Mouse (Mus musculus): ENCODE results near the gene Frmd4b. TPM values are rescaled to one million over a fixed set of nuclear protein-coding genes. Genes with fewer than 3 reads are reported as not detected.

The Frmd4b gene
- polyA plus RNA-seq, 1 experiment from 2014 or later, result 14.0 TPM

DNA sequence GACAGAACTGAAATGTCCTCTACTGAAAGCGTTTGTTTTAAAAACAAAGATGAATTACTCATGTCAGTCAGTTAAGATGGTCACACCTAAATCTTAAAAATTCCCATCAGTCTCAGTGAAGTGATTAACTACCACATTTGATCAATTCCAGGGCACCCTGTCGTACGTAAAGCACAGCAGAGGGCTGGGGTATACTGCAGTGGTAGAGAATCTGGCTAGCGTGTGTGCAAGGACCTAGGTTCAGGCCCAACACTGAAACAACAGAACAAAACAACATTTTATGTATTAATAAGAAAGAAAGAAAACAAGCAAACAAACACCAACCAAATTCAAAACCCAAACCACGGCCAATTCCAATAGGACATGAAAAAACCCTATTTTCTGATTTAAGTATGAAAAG lies 331.0 kb downstream of the Frmd4b start:
- H3K4me3 ChIP-seq (replicated peaks; ENCODE audit: low read depth, low read length), result no peak overlapping the region
- no peak overlapping the region for H3K9ac ChIP-seq (ENCODE audit: low read depth, low read length)
- no peak overlapping the region for H3K27ac ChIP-seq
- H3K4me1 ChIP-seq (replicated peaks; ENCODE audit: insufficient read depth, low read length), result no peaks in the 10 kb centered on the region
- H3K36me3 ChIP-seq (ENCODE audit: insufficient read depth, low read length), result peaks cover 13% of the 10 kb centered on the region
- ATAC-seq (replicated peaks; ENCODE audit: low FRiP score, low read depth), result no peak
- no peak for DNase-seq (ENCODE audit: low spot score)
- no peak for TF ChIP-seq CTCF (IDR thresholded peaks at IDR 0.05; ENCODE audit: low read depth)
- no peak overlapping the region for H3K4me2 ChIP-seq (ENCODE audit: low read length)
- 92% methylated on average over 5 of the region's 5 CpGs for WGBS
- no peaks in the 10 kb centered on the region for H3K9me3 ChIP-seq (replicated peaks; ENCODE audit: low read length)
- H3K27me3 ChIP-seq (ENCODE audit: insufficient read depth, low read length), result no peaks in the 10 kb centered on the region

DNA sequence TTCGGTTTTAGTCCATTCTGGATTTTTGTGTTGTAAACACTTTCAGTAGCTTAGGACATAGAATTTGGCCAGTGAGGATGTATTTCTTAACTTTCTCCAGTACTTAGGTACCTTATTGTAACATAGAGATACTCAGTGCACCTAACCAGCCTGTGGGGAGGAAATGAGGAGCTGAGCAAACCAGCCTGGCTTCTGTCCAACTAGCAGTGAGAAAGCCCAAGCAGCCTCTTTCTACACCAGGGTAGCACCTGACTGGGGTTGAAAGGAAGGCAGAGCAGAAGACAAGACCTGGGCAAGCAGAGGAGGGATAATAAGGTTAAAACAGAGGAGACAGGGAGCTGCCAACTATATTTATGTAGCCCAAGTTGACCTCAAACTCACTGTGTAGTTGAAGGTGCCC lies 333.7 kb downstream of the Frmd4b start:
- 96% methylated on average over 1 of the region's 1 CpGs for WGBS
- Histone ChIP-seq H3K4me3 (replicated peaks; ENCODE audit: low read depth, low read length) (no peak overlapping the region), H3K27me3 (ENCODE audit: insufficient read depth, low read length) (no peaks in the 10 kb centered on the region), H3K4me2 (ENCODE audit: low read length) (no peak overlapping the region), H3K9me3 (replicated peaks; ENCODE audit: low read length) (no peaks in the 10 kb centered on the region), H3K36me3 (ENCODE audit: insufficient read depth, low read length) (peaks cover 13% of the 10 kb centered on the region), H3K27ac (no peak overlapping the region), H3K4me1 (replicated peaks; ENCODE audit: insufficient read depth, low read length) (no peaks in the 10 kb centered on the region), H3K9ac (ENCODE audit: low read depth, low read length) (no peak overlapping the region)
- no peak for ATAC-seq (replicated peaks; ENCODE audit: low FRiP score, low read depth)
- DNase-seq (ENCODE audit: low spot score), result no peak
- TF ChIP-seq CTCF (IDR thresholded peaks at IDR 0.05; ENCODE audit: low read depth), result no peak

DNA sequence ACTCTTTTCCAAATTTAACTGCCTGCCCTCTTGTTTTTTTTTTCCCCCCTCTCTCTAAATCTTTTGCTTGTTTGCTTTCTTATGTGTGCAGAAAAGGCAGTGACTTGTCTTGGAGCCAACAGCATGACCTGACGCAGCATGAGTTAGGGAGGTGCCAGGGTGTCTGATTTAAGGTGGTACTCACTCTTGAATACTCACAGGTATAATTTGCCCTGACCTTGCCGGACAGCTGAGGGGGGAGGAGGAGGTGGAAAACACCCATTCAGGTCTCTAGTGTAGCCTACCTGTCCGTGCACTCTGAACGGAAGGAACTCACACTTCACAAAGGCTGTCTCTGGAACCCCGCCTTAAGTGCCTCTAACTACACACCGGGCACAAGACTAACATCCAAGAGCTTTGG lies 338.5 kb downstream of the Frmd4b start:
- H3K36me3 ChIP-seq (ENCODE audit: insufficient read depth, low read length), result no peaks in the 10 kb centered on the region
- no peak for TF ChIP-seq CTCF (IDR thresholded peaks at IDR 0.05; ENCODE audit: low read depth)
- no peak overlapping the region; the same call in 1 of the 2 replicates for H3K27ac ChIP-seq
- no peak overlapping the region for H3K4me3 ChIP-seq (replicated peaks; ENCODE audit: low read depth, low read length)
- peak; percentile 15 for DNase-seq (ENCODE audit: low spot score)
- no peaks in the 10 kb centered on the region for H3K9me3 ChIP-seq (replicated peaks; ENCODE audit: low read length)
- no peaks in the 10 kb centered on the region for H3K27me3 ChIP-seq (ENCODE audit: insufficient read depth, low read length)
- H3K4me2 ChIP-seq (ENCODE audit: low read length), result no peak overlapping the region
- H3K4me1 ChIP-seq (replicated peaks; ENCODE audit: insufficient read depth, low read length), result no peaks in the 10 kb centered on the region
- ATAC-seq (replicated peaks; ENCODE audit: low FRiP score, low read depth), result no peak
- WGBS, result 37% methylated on average over 6 of the region's 6 CpGs
- no peak overlapping the region for H3K9ac ChIP-seq (ENCODE audit: low read depth, low read length)

- Histone ChIP-seq H3K4me3 (replicated peaks; ENCODE audit: low read depth, low read length) (peak overlapping the region; percentile 11), H3K9me3 (replicated peaks; ENCODE audit: low read length) (no peaks in the 10 kb centered on the region), H3K27ac (peak overlapping the region; percentile 42; the same call in 1 of the 2 replicates), H3K4me2 (ENCODE audit: low read length) (peak overlapping the region; percentile 52), H3K36me3 (ENCODE audit: insufficient read depth, low read length) (no peaks in the 10 kb centered on the region), H3K4me1 (replicated peaks; ENCODE audit: insufficient read depth, low read length) (no peaks in the 10 kb centered on the region), H3K27me3 (ENCODE audit: insufficient read depth, low read length) (no peaks in the 10 kb centered on the region), H3K9ac (ENCODE audit: low read depth, low read length) (peak overlapping the region; percentile 4; the same call in 1 of the 2 replicates)
- 5% methylated on average over 19 of the region's 19 CpGs for WGBS
- DNase-seq (ENCODE audit: low spot score) (peak; percentile 94), ATAC-seq (replicated peaks; ENCODE audit: low FRiP score, low read depth) (peak; percentile 80)
- TF ChIP-seq CTCF (IDR thresholded peaks at IDR 0.05; ENCODE audit: low read depth), result peak; percentile 90
Observed at GRCm38 (mm10) chr6:97278014-97278787, 339.1 kb downstream of the Frmd4b start.

DNA sequence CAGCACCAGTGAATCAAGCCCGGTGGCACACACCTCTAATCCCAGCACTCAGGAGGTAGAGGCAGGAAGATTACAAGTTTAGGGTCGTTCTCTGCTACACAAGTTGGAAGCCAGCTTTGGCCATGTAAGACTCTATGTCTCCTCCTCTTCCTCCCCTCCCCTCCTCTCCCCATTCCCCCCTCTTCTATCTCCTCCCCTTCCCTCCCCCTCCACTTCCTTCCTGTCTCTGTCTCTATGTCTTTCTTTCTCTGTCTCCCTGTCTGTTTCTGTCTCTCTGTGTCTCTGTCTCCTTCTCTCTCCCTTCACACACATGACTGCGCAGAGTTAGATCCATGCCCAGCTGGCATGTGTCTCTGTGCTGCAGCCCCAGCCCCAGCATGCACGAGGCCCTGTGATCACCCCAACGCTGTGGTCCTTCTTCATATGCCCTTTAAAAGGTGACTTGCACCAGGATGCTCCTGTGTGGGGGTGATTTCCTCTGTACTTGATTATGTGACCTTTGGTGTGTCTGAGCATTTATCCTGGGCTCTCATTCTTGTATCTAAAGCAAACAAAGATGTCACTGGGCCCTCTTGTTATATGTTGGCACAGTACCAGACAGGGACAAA lies 340.3 kb downstream of the Frmd4b start:
- Histone ChIP-seq H3K36me3 (ENCODE audit: insufficient read depth, low read length) (no peaks in the 10 kb centered on the region), H3K9me3 (replicated peaks; ENCODE audit: low read length) (no peaks in the 10 kb centered on the region), H3K9ac (ENCODE audit: low read depth, low read length) (no peak overlapping the region), H3K27ac (no peak overlapping the region), H3K27me3 (ENCODE audit: insufficient read depth, low read length) (no peaks in the 10 kb centered on the region), H3K4me2 (ENCODE audit: low read length) (no peak overlapping the region), H3K4me3 (replicated peaks; ENCODE audit: low read depth, low read length) (no peak overlapping the region), H3K4me1 (replicated peaks; ENCODE audit: insufficient read depth, low read length) (no peaks in the 10 kb centered on the region)
- no peak for ATAC-seq (replicated peaks; ENCODE audit: low FRiP score, low read depth)
- WGBS, result 55% methylated on average over 5 of the region's 5 CpGs
- no peak for DNase-seq (ENCODE audit: low spot score)
- TF ChIP-seq CTCF (IDR thresholded peaks at IDR 0.05; ENCODE audit: low read depth), result no peak

- ATAC-seq (replicated peaks; ENCODE audit: low FRiP score, low read depth) (no peak), DNase-seq (ENCODE audit: low spot score) (no peak)
- Histone ChIP-seq H3K4me2 (ENCODE audit: low read length) (no peak overlapping the region), H3K27ac (no peak overlapping the region), H3K9ac (ENCODE audit: low read depth, low read length) (no peak overlapping the region), H3K4me3 (replicated peaks; ENCODE audit: low read depth, low read length) (no peak overlapping the region), H3K27me3 (ENCODE audit: insufficient read depth, low read length) (no peaks in the 10 kb centered on the region), H3K4me1 (replicated peaks; ENCODE audit: insufficient read depth, low read length) (no peaks in the 10 kb centered on the region), H3K36me3 (ENCODE audit: insufficient read depth, low read length) (no peaks in the 10 kb centered on the region), H3K9me3 (replicated peaks; ENCODE audit: low read length) (no peaks in the 10 kb centered on the region)
- TF ChIP-seq CTCF (IDR thresholded peaks at IDR 0.05; ENCODE audit: low read depth), result no peak
- 43% methylated on average over 4 of the region's 4 CpGs for WGBS
Observed at GRCm38 (mm10) chr6:97276366-97276765, 341.0 kb downstream of the Frmd4b start.
